14 mouse cellular contexts compared by ENCODE assay signal in the genomic region with DNA sequence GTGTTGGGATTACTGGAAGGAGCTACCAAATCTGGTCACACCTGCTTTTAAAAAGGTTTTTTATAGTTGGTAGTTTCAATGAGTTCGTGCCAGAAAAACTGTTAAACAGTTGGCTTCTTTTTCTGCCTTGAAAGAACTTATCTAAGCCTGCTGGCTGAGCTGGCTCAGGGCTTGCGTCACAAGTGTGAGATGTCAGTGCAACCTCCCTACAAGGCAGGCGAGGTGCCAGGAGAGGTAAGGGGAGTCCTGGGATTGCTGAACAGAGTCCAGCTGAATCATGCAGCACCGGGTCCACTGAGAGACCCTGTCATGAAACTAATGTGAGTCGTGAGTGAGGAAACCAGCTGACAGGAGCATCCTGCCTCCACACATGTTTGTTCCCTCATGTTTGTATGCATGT. TPM values are rescaled to one million over a fixed set of nuclear protein-coding genes. Genes with fewer than 3 reads are reported as not detected.
DNase-seq lines count a peak whose midpoint lies in the region; ATAC-seq and TF ChIP-seq lines count a peak whose summit lies in the region.
"Had no signal": no experiment of that assay in that cellular context is flagged by ENCODE, and none has a peak within 500 bp of the region (broad histone marks: within the 10 kb centered on the region; RNA-seq: fewer than 3 reads in every experiment).

No protein-coding gene starts in this region.

- no peak for TF ChIP-seq CTCF in heart, postnatal 0 days (IDR thresholded peaks at IDR 0.05; ENCODE audit: low read depth)

- H3K9ac ChIP-seq in heart, postnatal 0 days (replicated peaks; ENCODE audit: low read depth, low read length) = no peak overlapping the region
- no peak overlapping the region for H3K9ac ChIP-seq in hindbrain, embryonic 14.5 days
- H3K9ac ChIP-seq: forebrain, embryonic 12.5 days; midbrain, embryonic 12.5 days had no signal

- H3K4me2 ChIP-seq in heart, postnatal 0 days (ENCODE audit: low read depth, low read length) = no peak overlapping the region
- H3K4me2 ChIP-seq in hindbrain, embryonic 14.5 days (replicated peaks) = no peak overlapping the region
- H3K4me2 ChIP-seq: forebrain, embryonic 12.5 days; midbrain, embryonic 12.5 days had no signal

- peak overlapping the region; percentile 72 for H3K27ac ChIP-seq in heart, postnatal 0 days (ENCODE audit: low read depth)
- no peak overlapping the region for H3K27ac ChIP-seq in hindbrain, embryonic 14.5 days
- H3K27ac ChIP-seq: forebrain, embryonic 12.5 days; midbrain, embryonic 12.5 days had no signal

- no peak for TF ChIP-seq EP300 in heart, postnatal 0 days (IDR thresholded peaks at IDR 0.05; ENCODE audit: low read depth)

- peaks cover 24% of the 10 kb centered on the region for H3K4me1 ChIP-seq in heart, postnatal 0 days (ENCODE audit: control insufficient read depth, insufficient read depth)
- H3K4me1 ChIP-seq in hindbrain, embryonic 14.5 days (replicated peaks; ENCODE audit: control insufficient read depth, insufficient read depth, low read length) = no peaks in the 10 kb centered on the region
- H3K4me1 ChIP-seq: forebrain, embryonic 12.5 days; midbrain, embryonic 12.5 days had no signal

- DNase-seq in gastrocnemius, adult 18-20 months (ENCODE audit: low spot score) = peak; percentile 20
- DNase-seq in gastrocnemius, postnatal 4 days (ENCODE audit: low spot score in 2 of 2) = no peak
- DNase-seq in 416B (ENCODE audit: low read depth) = peak; percentile 29
- peak; percentile 35 for DNase-seq in adrenal gland, postnatal 36 days
- peak; percentile 64 for DNase-seq in heart, postnatal 0 days (ENCODE audit: low spot score)
- no peak for DNase-seq in c-Kit-positive CD71-positive TER-119-positive erythroid progenitor cells, embryonic 14.5 days (ENCODE audit: low spot score)
- no peak for DNase-seq in right cerebral cortex, postnatal 14 days
- DNase-seq in hindbrain, embryonic 14.5 days (ENCODE audit: low spot score) = no peak
- DNase-seq: cerebellum, adult 11-12 months; kidney, adult 11 months; lung, postnatal 10 days had no signal

- WGBS in heart, postnatal 0 days = 10% methylated on average over 5 of the region's 5 CpGs
- 85% methylated on average over 5 of the region's 5 CpGs for WGBS in hindbrain, embryonic 14.5 days

- H3K4me3 ChIP-seq in heart, postnatal 0 days (ENCODE audit: low read depth, low read length) = no peak overlapping the region
- no peak overlapping the region for H3K4me3 ChIP-seq in hindbrain, embryonic 14.5 days (replicated peaks; ENCODE audit: low read length)
- H3K4me3 ChIP-seq: forebrain, embryonic 12.5 days; midbrain, embryonic 12.5 days had no signal

- ATAC-seq in heart, postnatal 0 days (ENCODE audit: insufficient read depth, low read depth) = peak; percentile 66
- ATAC-seq in hindbrain, embryonic 14.5 days (ENCODE audit: low FRiP score) = no peak

- no peaks in the 10 kb centered on the region for H3K9me3 ChIP-seq in heart, postnatal 0 days (replicated peaks; ENCODE audit: control insufficient read depth, low read length)
- no peaks in the 10 kb centered on the region for H3K9me3 ChIP-seq in hindbrain, embryonic 14.5 days (ENCODE audit: control insufficient read depth, low read length)
- H3K9me3 ChIP-seq: forebrain, embryonic 12.5 days; midbrain, embryonic 12.5 days had no signal

- no peaks in the 10 kb centered on the region for H3K27me3 ChIP-seq in heart, postnatal 0 days (ENCODE audit: control insufficient read depth, insufficient read depth, low read length)
- H3K27me3 ChIP-seq in hindbrain, embryonic 14.5 days (ENCODE audit: control insufficient read depth, insufficient read depth, low read length) = no peaks in the 10 kb centered on the region
- H3K27me3 ChIP-seq: CH12.LX; forebrain, embryonic 12.5 days; midbrain, embryonic 12.5 days had no signal

- H3K36me3 ChIP-seq in heart, postnatal 0 days (replicated peaks; ENCODE audit: control insufficient read depth, insufficient read depth, low read length) = peaks cover 56% of the 10 kb centered on the region
- H3K36me3 ChIP-seq in hindbrain, embryonic 14.5 days (replicated peaks; ENCODE audit: control insufficient read depth, insufficient read depth) = peaks cover 86% of the 10 kb centered on the region

RNA-seq across cellular contexts. Expression of a gene that starts 41.4 kb away (rescaled TPM):
- 10 to 100 TPM in 1 of 2 experiments, 1 to 10 TPM in 1; 8.4 to 10.8 TPM for total RNA-seq in gastrocnemius, adult 18-20 months (2021)
- 10 to 100 TPM; 19.8 to 22.5 TPM for total RNA-seq in gastrocnemius, postnatal 4 days (2021)
- total RNA-seq in adrenal gland, postnatal 36 days (2021) = 10 to 100 TPM; 22.8 to 23.7 TPM
- total RNA-seq in heart, postnatal 0 days (2014; rRNA removed; ENCODE audit: low replicate concordance) = 55.8 and 58.8 TPM in 2 replicates
- polyA plus RNA-seq in heart, postnatal 0 days (2015; fragmentation: Nextera tagmentation; extraction: Ambion mirVana) = 19.1 and 20.2 TPM in 2 replicates
- 26.4 and 26.8 TPM in 2 replicates for polyA plus RNA-seq in hindbrain, embryonic 14.5 days (2014; fragmentation: Nextera tagmentation; extraction: Ambion mirVana)

Comparison
In these comparisons a context has a peak if more than half of its experiments do, and no peak if none do; other contexts are left out.
1. DNase-seq: peak in gastrocnemius, adult 18-20 months (single experiment), 416B (single experiment), adrenal gland, postnatal 36 days (2 of 2) and heart, postnatal 0 days (single experiment); none in gastrocnemius, postnatal 4 days (0 of 2), c-Kit-positive CD71-positive TER-119-positive erythroid progenitor cells, embryonic 14.5 days (single experiment), right cerebral cortex, postnatal 14 days (single experiment) and hindbrain, embryonic 14.5 days (single experiment).